Mouse (Mus musculus): ENCODE results near the gene Cfap43. TPM values are rescaled to one million over a fixed set of nuclear protein-coding genes. Genes with fewer than 3 reads are reported as not detected.

Cfap43 gene
- total and polyA plus RNA-seq, 3 experiments: 3.2 to 12.7 (median 11.7) TPM

- Histone ChIP-seq H3K27ac (ENCODE audit: insufficient read depth, low read depth) (no peak overlapping the region), H3K4me2 (ENCODE audit: insufficient read depth, low read depth, poor library complexity, severe bottlenecking) (no peak overlapping the region), H3K79me2 (replicated peaks; ENCODE audit: control insufficient read depth, extremely low read depth, insufficient read depth, poor library complexity, severe bottlenecking) (no peaks in the 10 kb centered on the region), H3K36me3 (replicated peaks in 1 of 2; ENCODE audit: control insufficient read depth in 1 of 2, insufficient read depth in 1 of 2, low read length in 1 of 2) (no peaks in the 10 kb centered on the region), H3K9ac (ENCODE audit: insufficient read depth, low read depth) (no peak overlapping the region), H3K27me3 (replicated peaks) (no peaks in the 10 kb centered on the region), H3K9me3 (replicated peaks; ENCODE audit: low read length) (no peaks in the 10 kb centered on the region), H3K4me1 (ENCODE audit: control insufficient read depth in 1 of 2, insufficient read depth in 2 of 2) (peaks cover 8 to 9% of the 10 kb centered on the region in 2 experiments; a peak in 3 of 4 replicates), H3K4me3 (replicated peaks in 1 of 3; ENCODE audit: low read depth in 2 of 3, low read length in 2 of 3, poor library complexity in 1 of 3) (no peak overlapping the region)
- dilution Hi-C loops (cut with MboI; ENCODE audit: extremely low pct_ligation_motif_present, extremely low pct_unique_long_range_greater_than_20kb, low sequenced_read_pairs) (no loop called here), in situ Hi-C loops (cut with MboI; ENCODE audit: low pct_ligation_motif_present, low pct_unique_long_range_greater_than_20kb, low sequenced_read_pairs) (no loop called here)
- no peak for TF ChIP-seq PAX5 (IDR thresholded peaks at IDR 0.05; ENCODE audit: low read length)
- TF ChIP-seq POLR2A (IDR thresholded peaks at IDR 0.05; ENCODE audit: low read depth, low read length): no peak
- TF ChIP-seq UBTF (IDR thresholded peaks at IDR 0.05; ENCODE audit: low read depth, low read length): no peak
- no peak for TF ChIP-seq NELFE (IDR thresholded peaks at IDR 0.05; ENCODE audit: low read depth, low read length)
- TF ChIP-seq RAD21 (IDR thresholded peaks at IDR 0.05; ENCODE audit: low read depth, low read length): no peak
- no peak for TF ChIP-seq JUN (IDR thresholded peaks at IDR 0.05; ENCODE audit: insufficient read depth, low read depth, low read length)
- no peak for TF ChIP-seq E2F4 (IDR thresholded peaks at IDR 0.05; ENCODE audit: insufficient replicate concordance, low read depth, low read length)
- no peak for TF ChIP-seq ZC3H11A (IDR thresholded peaks at IDR 0.05; ENCODE audit: low read depth, low read length)
- no peak for TF ChIP-seq RCOR1 (conservative IDR thresholded peaks at IDR 0.05; ENCODE audit: low read depth, low read length)
- no peak for TF ChIP-seq MAFK (IDR thresholded peaks at IDR 0.05; ENCODE audit: insufficient replicate concordance, low read length)
- no peak for TF ChIP-seq EP300 (IDR thresholded peaks at IDR 0.05; ENCODE audit: low read length)
- TF ChIP-seq CHD1 (IDR thresholded peaks at IDR 0.05; ENCODE audit: low read depth, low read length): no peak
- TF ChIP-seq POLR2AphosphoS2 (IDR thresholded peaks at IDR 0.05; ENCODE audit: low read depth, low read length): no peak
- no peak for DNase-seq (ENCODE audit: extremely low read depth)
Observed at GRCm38 (mm10) chr19:47750391-47750790, 168.7 kb downstream of the Cfap43 start.

DNA sequence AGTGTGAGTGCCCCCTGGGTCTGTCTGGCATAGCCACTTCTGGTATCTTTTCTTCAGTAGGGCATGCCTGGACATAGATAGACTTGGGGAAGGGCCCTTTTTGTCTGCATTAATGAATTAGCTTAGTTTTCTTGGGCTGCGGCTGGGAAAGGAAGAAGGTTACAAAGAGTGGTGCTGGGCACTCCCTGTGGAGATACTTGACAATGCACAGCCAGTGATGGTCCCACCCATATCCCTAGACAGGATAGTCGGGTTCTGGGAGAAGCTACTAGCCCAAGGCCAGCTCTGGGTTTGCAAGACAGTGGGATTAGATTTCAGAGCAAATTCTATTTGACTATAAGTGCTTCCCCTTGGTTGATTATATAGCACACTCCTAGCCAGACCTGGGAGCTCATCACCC is 170.1 kb downstream of the Cfap43 start:
- Histone ChIP-seq H3K36me3 (replicated peaks in 1 of 2; ENCODE audit: control insufficient read depth in 1 of 2, insufficient read depth in 1 of 2, low read length in 1 of 2) (peaks cover 0 to 3% of the 10 kb centered on the region in 2 experiments), H3K27ac (ENCODE audit: insufficient read depth, low read depth) (no peak overlapping the region), H3K4me1 (ENCODE audit: control insufficient read depth in 1 of 2, insufficient read depth in 2 of 2) (peaks cover 6 to 9% of the 10 kb centered on the region in 2 experiments; a peak in 3 of 4 replicates), H3K4me3 (replicated peaks in 1 of 3; ENCODE audit: low read depth in 2 of 3, low read length in 2 of 3, poor library complexity in 1 of 3) (no peak overlapping the region), H3K9ac (ENCODE audit: insufficient read depth, low read depth) (no peak overlapping the region), H3K27me3 (replicated peaks) (no peaks in the 10 kb centered on the region), H3K9me3 (replicated peaks; ENCODE audit: low read length) (no peaks in the 10 kb centered on the region), H3K79me2 (replicated peaks; ENCODE audit: control insufficient read depth, extremely low read depth, insufficient read depth, poor library complexity, severe bottlenecking) (no peaks in the 10 kb centered on the region), H3K4me2 (ENCODE audit: insufficient read depth, low read depth, poor library complexity, severe bottlenecking) (no peak overlapping the region)
- dilution Hi-C loops (cut with MboI; ENCODE audit: extremely low pct_ligation_motif_present, extremely low pct_unique_long_range_greater_than_20kb, low sequenced_read_pairs): no loop called here
- no peak for DNase-seq (ENCODE audit: extremely low read depth)
- TF ChIP-seq GABPA (IDR thresholded peaks at IDR 0.05; ENCODE audit: insufficient replicate concordance, low read depth, low read length) (no peak), JUN (IDR thresholded peaks at IDR 0.05; ENCODE audit: insufficient read depth, low read depth, low read length) (no peak), NRF1 (IDR thresholded peaks at IDR 0.05; ENCODE audit: low read depth, low read length) (no peak), RAD21 (IDR thresholded peaks at IDR 0.05; ENCODE audit: low read depth, low read length) (no peak), SMC3 (IDR thresholded peaks at IDR 0.05; ENCODE audit: low read depth, low read length) (no peak), MAFK (IDR thresholded peaks at IDR 0.05; ENCODE audit: insufficient replicate concordance, low read length) (no peak), MAX (IDR thresholded peaks at IDR 0.05; ENCODE audit: low read length) (no peak), USF1 (IDR thresholded peaks at IDR 0.05; ENCODE audit: low read depth, low read length) (no peak)
- in situ Hi-C loops (cut with MboI; ENCODE audit: low pct_ligation_motif_present, low pct_unique_long_range_greater_than_20kb, low sequenced_read_pairs): no loop called here
